Mouse (Mus musculus): ENCODE results near the gene Ubac2. TPM values are rescaled to one million over a fixed set of nuclear protein-coding genes. Genes with fewer than 3 reads are reported as not detected.
A peak's percentile ranks its signal among the peaks of the same experiment; 100 is the strongest.
"Not testable (repeated sequence)": the region's sequence is repeated elsewhere in the genome, so short reads cannot be mapped to it uniquely, and the experiment has no call there.

Gene Ubac2
- total RNA-seq, 1 experiment from 2014 or later = 32.0 TPM

DNA sequence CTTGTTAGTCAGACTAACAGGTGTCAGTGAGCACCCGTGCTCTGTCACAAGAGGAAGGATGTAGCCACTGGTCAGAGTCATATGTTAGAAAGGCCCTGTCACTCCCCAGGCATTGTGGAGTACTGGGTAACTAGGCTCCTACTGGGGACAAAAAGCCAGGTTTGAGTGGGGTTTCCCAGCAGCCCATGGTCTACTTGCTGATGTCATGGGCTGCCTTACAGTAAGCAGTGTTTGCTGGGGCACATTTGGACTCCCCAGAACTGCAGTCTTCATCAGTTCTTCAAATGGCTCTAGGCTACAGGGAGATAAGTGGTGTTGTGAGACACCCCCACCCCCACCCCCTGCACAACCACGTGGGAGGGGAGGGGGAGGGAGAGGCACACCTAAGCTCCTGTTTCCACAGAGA lies 179.5 kb downstream of the Ubac2 start:
- peak; percentile 25; the same call in 1 of the 2 replicates for ATAC-seq (ENCODE audit: extremely low read depth, insufficient number of reproducible peaks, low FRiP score, poor library complexity, severe bottlenecking)

GRCm38 (mm10) chr14:122060642-122061041 lies 182.2 kb downstream of the Ubac2 start:
- ATAC-seq (ENCODE audit: extremely low read depth, insufficient number of reproducible peaks, low FRiP score, poor library complexity, severe bottlenecking) = peak; percentile 78

DNA sequence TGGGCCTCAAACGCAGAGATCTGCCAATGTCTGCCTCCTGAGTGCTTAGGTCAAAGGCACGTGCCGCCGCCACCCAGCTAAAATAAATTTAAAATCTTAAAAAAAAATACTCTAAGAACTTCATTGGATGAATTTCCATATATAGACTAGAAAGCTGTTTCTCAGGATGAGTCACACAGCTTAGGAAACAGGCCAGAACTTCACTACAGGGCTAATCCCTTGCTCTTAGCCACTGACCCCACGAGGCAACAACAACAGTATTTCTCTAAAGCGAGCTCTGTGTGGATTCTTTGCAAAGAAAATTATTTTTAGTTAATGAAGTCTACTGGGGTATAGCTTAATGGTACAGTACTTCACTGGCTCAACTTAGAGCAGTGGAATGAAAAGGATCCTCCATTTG lies 183.0 kb downstream of the Ubac2 start:
- no peak for ATAC-seq (ENCODE audit: extremely low read depth, insufficient number of reproducible peaks, low FRiP score, poor library complexity, severe bottlenecking)

GRCm38 (mm10) chr14:122062411-122063090 lies 184.1 kb downstream of the Ubac2 start:
- no peak for ATAC-seq (ENCODE audit: extremely low read depth, insufficient number of reproducible peaks, low FRiP score, poor library complexity, severe bottlenecking)

- 0 out of 2 replicates have a peak, but pooled peaks have one; percentile 17 for ATAC-seq (ENCODE audit: extremely low read depth, insufficient number of reproducible peaks, low FRiP score, poor library complexity, severe bottlenecking)
Observed at GRCm38 (mm10) chr14:122063599-122063998, 185.2 kb downstream of the Ubac2 start.

- peak; percentile 53 for ATAC-seq (ENCODE audit: extremely low read depth, insufficient number of reproducible peaks, low FRiP score, poor library complexity, severe bottlenecking)
Observed at GRCm38 (mm10) chr14:122064519-122064918, 186.1 kb downstream of the Ubac2 start.

- ATAC-seq (ENCODE audit: extremely low read depth, insufficient number of reproducible peaks, low FRiP score, poor library complexity, severe bottlenecking) = peak; percentile 51
Observed at GRCm38 (mm10) chr14:122066243-122066642, 187.8 kb downstream of the Ubac2 start.

- not testable (repeated sequence) for ATAC-seq (ENCODE audit: extremely low read depth, insufficient number of reproducible peaks, low FRiP score, poor library complexity, severe bottlenecking)
Observed at GRCm38 (mm10) chr14:122068036-122068435, 189.6 kb downstream of the Ubac2 start.

DNA sequence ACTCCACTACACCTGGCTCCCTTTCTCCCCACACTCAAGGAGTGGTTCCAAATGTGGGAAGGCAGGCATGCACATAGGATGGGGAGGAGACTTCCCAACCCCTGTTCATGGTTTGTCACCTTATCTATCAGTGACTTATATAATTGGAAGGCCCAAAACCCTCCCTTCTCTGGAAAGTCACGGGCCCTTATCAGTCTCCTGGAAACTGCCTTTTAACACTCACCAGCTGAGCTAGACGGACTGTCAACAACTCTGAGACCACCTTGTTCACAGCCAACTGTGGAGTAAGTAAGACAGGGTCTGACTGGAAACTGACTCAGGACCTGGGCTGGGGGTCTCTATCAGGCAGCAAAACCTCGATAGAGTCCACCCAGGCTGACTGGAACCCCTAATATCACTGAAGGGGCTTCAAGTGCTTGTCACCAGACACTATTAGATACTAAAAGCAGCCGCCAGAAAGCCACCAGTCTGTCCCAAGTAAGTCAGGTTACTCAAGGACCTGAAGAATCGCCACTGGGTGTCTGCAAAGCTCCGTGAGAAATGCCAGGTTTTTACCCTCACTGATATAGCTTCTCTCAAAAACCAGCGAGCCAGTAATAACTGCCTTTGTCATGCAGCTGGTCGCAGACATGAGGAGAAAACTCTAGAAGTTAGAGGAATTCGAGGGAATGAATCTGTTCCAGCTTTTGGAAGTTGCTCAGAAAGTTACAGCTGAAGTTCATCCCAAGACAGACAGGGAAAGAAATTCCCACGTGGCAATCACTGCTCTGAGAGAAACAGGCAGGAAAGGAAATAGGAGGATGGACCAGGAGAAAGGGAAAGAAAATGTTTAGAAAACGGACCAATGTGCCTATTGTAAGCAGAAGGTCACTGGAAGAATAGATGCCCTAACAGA lies 190.6 kb downstream of the Ubac2 start:
- no peak for ATAC-seq (ENCODE audit: extremely low read depth, insufficient number of reproducible peaks, low FRiP score, poor library complexity, severe bottlenecking)

DNA sequence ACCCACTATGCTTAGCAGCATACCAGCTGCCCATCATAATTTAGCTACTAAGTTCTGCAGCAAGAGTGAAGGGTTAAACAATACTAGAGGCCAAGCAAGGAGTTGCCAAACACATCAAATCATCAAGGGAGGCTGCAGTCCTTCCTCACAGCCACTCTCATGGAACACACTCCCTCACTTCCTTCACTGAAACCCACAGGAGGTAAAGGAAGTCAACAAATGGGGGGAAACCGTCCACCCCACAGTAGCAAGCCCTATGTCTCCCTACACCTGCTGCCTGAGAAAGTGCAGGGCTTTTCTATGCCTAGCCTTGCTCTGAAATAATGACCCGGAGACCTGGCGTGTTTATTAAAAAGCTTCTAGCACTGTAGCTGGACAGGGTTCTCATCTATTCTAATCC lies 191.5 kb downstream of the Ubac2 start:
- ATAC-seq (ENCODE audit: extremely low read depth, insufficient number of reproducible peaks, low FRiP score, poor library complexity, severe bottlenecking) = no peak

Other genes starting within 250 kb of the Ubac2 start
- 20.7 and 21.2 TPM in 2 replicates for gene Dock9, start 80.8 kb upstream of the Ubac2 start, total RNA-seq (2017)
- 95.0 and 98.8 TPM in 2 replicates for gene Gpr18, start 37.2 kb downstream of the Ubac2 start, total RNA-seq (2017)
- 73.9 and 74.6 TPM in 2 replicates for gene Gpr183, start 86.6 kb downstream of the Ubac2 start, total RNA-seq (2017)
- 1.2 and 2.7 TPM in 2 replicates for gene Timm8a2, start 156.1 kb downstream of the Ubac2 start, total RNA-seq (2017)
- gene Tm9sf2, start 228.4 kb downstream of the Ubac2 start, total RNA-seq (2017) = 112 and 114 TPM in 2 replicates